Mouse (Mus musculus) left cerebral cortex, postnatal 14 days (tissue): ENCODE results near the gene Tsga10. TPM values are rescaled to one million over a fixed set of nuclear protein-coding genes. Genes with fewer than 3 reads are reported as not detected.

Source experiments
- total RNA-seq, 2 experiments: library from RNA; stranded (reverse); gene quantifications; 2 replicates each; pipeline ENCODE4 v1.2.3; 2021

The Tsga10 gene
- total RNA-seq, 2 experiments from 2014 or later, result 16.7 to 17.3 TPM

Other genes starting within 250 kb of the Tsga10 start
- gene 2010300C02Rik, start 146.3 kb downstream of the Tsga10 start, total RNA-seq, result 100 to 1,000 TPM; 177 to 178 TPM
- gene Lipt1, start 5.3 kb upstream of the Tsga10 start, total RNA-seq, result 1 to 10 TPM; 7.6 to 7.7 TPM
- 10 to 100 TPM in 1 of 2 experiments, 1 to 10 TPM in 1; 8.3 to 11.4 TPM for gene Mitd1, start 24.0 kb upstream of the Tsga10 start, total RNA-seq
- gene Mrpl30, start 24.0 kb upstream of the Tsga10 start, total RNA-seq, result 100 to 1,000 TPM; 142 to 149 TPM
- gene Lyg2, start 50.1 kb upstream of the Tsga10 start, total RNA-seq, result under 1 TPM in 1 of 2 experiments, not detected in 1; 0.13 TPM
- gene Lyg1, start 91.3 kb upstream of the Tsga10 start, total RNA-seq, result not detected
- 10 to 100 TPM; 54.8 to 59.9 TPM for gene Txndc9, start 131.5 kb upstream of the Tsga10 start, total RNA-seq
- gene Eif5b, start 131.6 kb upstream of the Tsga10 start, total RNA-seq, result 10 to 100 TPM; 34.6 to 34.7 TPM